7 mouse cellular contexts compared by ENCODE assay signal in genomic region chr1:133073327-133073856, GRCm38 (mm10). TPM values are rescaled to one million over a fixed set of nuclear protein-coding genes. Genes with fewer than 3 reads are reported as not detected.
DNase-seq lines count a peak whose midpoint lies in the region; ATAC-seq and TF ChIP-seq lines count a peak whose summit lies in the region.

No protein-coding gene starts in this region.

- 0 out of 2 replicates have a peak, but pooled peaks have one; percentile 22 for ATAC-seq in kidney, postnatal 0 days (replicated peaks; ENCODE audit: low FRiP score, low read depth)
- 0 out of 2 replicates have a peak, but pooled peaks have one; percentile 13 for ATAC-seq in megakaryocyte-erythroid progenitor cell, adult 5-6 weeks (replicated peaks; ENCODE audit: low FRiP score, low TSS enrichment, poor library complexity, severe bottlenecking)
- ATAC-seq in hindbrain, embryonic 12.5 days (ENCODE audit: low FRiP score): no peak

- no peak overlapping the region for H3K4me3 ChIP-seq in bone marrow, adult 2 months (replicated peaks; ENCODE audit: control insufficient read depth, low read depth, low read length)
- H3K4me3 ChIP-seq in kidney, postnatal 0 days (replicated peaks; ENCODE audit: low read depth, low read length): no peak overlapping the region
- no peak overlapping the region for H3K4me3 ChIP-seq in hindbrain, embryonic 12.5 days

- WGBS in bone marrow, adult 2 months: 8% methylated on average over 9 of the region's 9 CpGs
- WGBS in kidney, postnatal 0 days: 65% methylated on average over 9 of the region's 9 CpGs
- 49% methylated on average over 7 of the region's 9 CpGs for WGBS in hindbrain, embryonic 12.5 days

- H3K27me3 ChIP-seq in kidney, postnatal 0 days (ENCODE audit: insufficient read depth, low read length): no peaks in the 10 kb centered on the region
- no peaks in the 10 kb centered on the region for H3K27me3 ChIP-seq in hindbrain, embryonic 12.5 days

- TF ChIP-seq POLR2A in bone marrow, adult 2 months (IDR thresholded peaks at IDR 0.05; ENCODE audit: borderline replicate concordance, control insufficient read depth, low read depth, low read length): no peak

- H3K36me3 ChIP-seq in kidney, postnatal 0 days (ENCODE audit: insufficient read depth, low read length): no peaks in the 10 kb centered on the region
- H3K36me3 ChIP-seq in hindbrain, embryonic 12.5 days: peaks cover 55% of the 10 kb centered on the region

- peak overlapping the region; percentile 6; the same call in 1 of the 2 replicates for H3K27ac ChIP-seq in bone marrow, adult 2 months (ENCODE audit: control insufficient read depth, insufficient read depth, low read depth, low read length, poor library complexity)
- peak overlapping the region; percentile 67 for H3K27ac ChIP-seq in kidney, postnatal 0 days
- no peak overlapping the region for H3K27ac ChIP-seq in hindbrain, embryonic 12.5 days

- no peak overlapping the region for H3K4me2 ChIP-seq in kidney, postnatal 0 days (ENCODE audit: low read length)
- no peak overlapping the region for H3K4me2 ChIP-seq in hindbrain, embryonic 12.5 days (replicated peaks)

- no peak for TF ChIP-seq CTCF in bone marrow, adult 2 months (IDR thresholded peaks at IDR 0.05; ENCODE audit: control insufficient read depth, insufficient read depth, low read length)
- TF ChIP-seq CTCF in kidney, postnatal 0 days (IDR thresholded peaks at IDR 0.05; ENCODE audit: low read depth): no peak

- H3K9me3 ChIP-seq in kidney, postnatal 0 days (replicated peaks; ENCODE audit: low read length): no peaks in the 10 kb centered on the region
- no peaks in the 10 kb centered on the region for H3K9me3 ChIP-seq in hindbrain, embryonic 12.5 days (replicated peaks)

- peak; percentile 58 to 86 for DNase-seq in heart, adult 18-20 months
- no peak for DNase-seq in kidney, postnatal 0 days (ENCODE audit: low spot score)
- DNase-seq in urinary bladder, adult 2 months (ENCODE audit: low spot score): no peak
- no peak for DNase-seq in left cerebral cortex, adult 8-10 months (ENCODE audit: low spot score in 2 of 2)

- no peak overlapping the region for H3K9ac ChIP-seq in kidney, postnatal 0 days (ENCODE audit: low read depth, low read length)
- H3K9ac ChIP-seq in hindbrain, embryonic 12.5 days: no peak overlapping the region

- H3K4me1 ChIP-seq in bone marrow, adult 2 months (ENCODE audit: control insufficient read depth, insufficient read depth, low read length): peaks cover 10% of the 10 kb centered on the region
- no peaks in the 10 kb centered on the region; the same call in 1 of the 2 replicates for H3K4me1 ChIP-seq in kidney, postnatal 0 days (replicated peaks; ENCODE audit: insufficient read depth, low read length)
- H3K4me1 ChIP-seq in hindbrain, embryonic 12.5 days: peaks cover 37% of the 10 kb centered on the region

RNA-seq across cellular contexts. Expression of gene Pik3c2b, which starts 27.9 kb away (rescaled TPM):
- polyA plus RNA-seq in bone marrow, adult 2 months (2011; ENCODE audit: insufficient read depth, insufficient read length, low replicate concordance, missing spikeins): 6.6 and 17.9 TPM in 2 replicates
- 10 to 100 TPM; 13.9 to 14.3 TPM for total RNA-seq in heart, adult 18-20 months (2021)
- 3.0 and 3.2 TPM in 2 replicates for polyA plus RNA-seq in kidney, postnatal 0 days (2015; fragmentation: Nextera tagmentation; extraction: Ambion mirVana)
- total RNA-seq in megakaryocyte-erythroid progenitor cell, adult 5-6 weeks (2014; fragmentation: Nextera tagmentation): 3.5 and 4.0 TPM in 2 replicates
- 0.33 and 0.88 TPM in 2 replicates for total RNA-seq in megakaryocyte-erythroid progenitor cell, adult 5-6 weeks (2017)
- polyA plus RNA-seq in urinary bladder, adult 2 months (2012; rRNA removed): 11.6 and 13.1 TPM in 2 replicates
- total RNA-seq in left cerebral cortex, adult 8-10 months (2022): 10 to 100 TPM; 19.4 to 22.5 (median 21.3) TPM
- polyA plus RNA-seq in hindbrain, embryonic 12.5 days (2016; fragmentation: Nextera tagmentation; extraction: Ambion mirVana): 17.0 and 19.8 TPM in 2 replicates

RNA-seq across cellular contexts. Expression of gene Mdm4, which starts 43.0 kb away (rescaled TPM):
- 33.1 and 66.0 TPM in 2 replicates for polyA plus RNA-seq in bone marrow, adult 2 months (2011; ENCODE audit: insufficient read depth, insufficient read length, low replicate concordance, missing spikeins)
- 10 to 100 TPM; 19.7 to 27.7 TPM for total RNA-seq in heart, adult 18-20 months (2021)
- 16.7 and 17.5 TPM in 2 replicates for polyA plus RNA-seq in kidney, postnatal 0 days (2015; fragmentation: Nextera tagmentation; extraction: Ambion mirVana)
- 126 and 190 TPM in 2 replicates for total RNA-seq in megakaryocyte-erythroid progenitor cell, adult 5-6 weeks (2014; fragmentation: Nextera tagmentation)
- 110 and 145 TPM in 2 replicates for total RNA-seq in megakaryocyte-erythroid progenitor cell, adult 5-6 weeks (2017)
- polyA plus RNA-seq in urinary bladder, adult 2 months (2012; rRNA removed): 80.1 and 92.2 TPM in 2 replicates
- total RNA-seq in left cerebral cortex, adult 8-10 months (2022): 10 to 100 TPM; 78.7 to 86.6 (median 81.7) TPM
- polyA plus RNA-seq in hindbrain, embryonic 12.5 days (2016; fragmentation: Nextera tagmentation; extraction: Ambion mirVana): 47.6 and 49.1 TPM in 2 replicates

RNA-seq across cellular contexts. Expression of gene Ppp1r15b, which starts 57.6 kb away (rescaled TPM):
- polyA plus RNA-seq in bone marrow, adult 2 months (2011; ENCODE audit: insufficient read depth, insufficient read length, low replicate concordance, missing spikeins): 51.2 and 59.4 TPM in 2 replicates
- 10 to 100 TPM; 21.6 to 23.1 TPM for total RNA-seq in heart, adult 18-20 months (2021)
- 27.2 and 29.5 TPM in 2 replicates for polyA plus RNA-seq in kidney, postnatal 0 days (2015; fragmentation: Nextera tagmentation; extraction: Ambion mirVana)
- 73.9 and 82.5 TPM in 2 replicates for total RNA-seq in megakaryocyte-erythroid progenitor cell, adult 5-6 weeks (2014; fragmentation: Nextera tagmentation)
- 116 TPM in 2 replicates for total RNA-seq in megakaryocyte-erythroid progenitor cell, adult 5-6 weeks (2017)
- 30.5 and 30.9 TPM in 2 replicates for polyA plus RNA-seq in urinary bladder, adult 2 months (2012; rRNA removed)
- 10 to 100 TPM; 41.0 to 43.6 (median 42.0) TPM for total RNA-seq in left cerebral cortex, adult 8-10 months (2022)
- polyA plus RNA-seq in hindbrain, embryonic 12.5 days (2016; fragmentation: Nextera tagmentation; extraction: Ambion mirVana): 49.1 and 53.4 TPM in 2 replicates

Comparison
In these comparisons a context has a peak if more than half of its experiments do, and no peak if none do; other contexts are left out.
1. DNase-seq: peak in heart, adult 18-20 months (2 of 2); none in kidney, postnatal 0 days (single experiment), urinary bladder, adult 2 months (single experiment) and left cerebral cortex, adult 8-10 months (0 of 2).